Comparison of ENCODE assay signal across 10 mouse cellular contexts in the genomic region with DNA sequence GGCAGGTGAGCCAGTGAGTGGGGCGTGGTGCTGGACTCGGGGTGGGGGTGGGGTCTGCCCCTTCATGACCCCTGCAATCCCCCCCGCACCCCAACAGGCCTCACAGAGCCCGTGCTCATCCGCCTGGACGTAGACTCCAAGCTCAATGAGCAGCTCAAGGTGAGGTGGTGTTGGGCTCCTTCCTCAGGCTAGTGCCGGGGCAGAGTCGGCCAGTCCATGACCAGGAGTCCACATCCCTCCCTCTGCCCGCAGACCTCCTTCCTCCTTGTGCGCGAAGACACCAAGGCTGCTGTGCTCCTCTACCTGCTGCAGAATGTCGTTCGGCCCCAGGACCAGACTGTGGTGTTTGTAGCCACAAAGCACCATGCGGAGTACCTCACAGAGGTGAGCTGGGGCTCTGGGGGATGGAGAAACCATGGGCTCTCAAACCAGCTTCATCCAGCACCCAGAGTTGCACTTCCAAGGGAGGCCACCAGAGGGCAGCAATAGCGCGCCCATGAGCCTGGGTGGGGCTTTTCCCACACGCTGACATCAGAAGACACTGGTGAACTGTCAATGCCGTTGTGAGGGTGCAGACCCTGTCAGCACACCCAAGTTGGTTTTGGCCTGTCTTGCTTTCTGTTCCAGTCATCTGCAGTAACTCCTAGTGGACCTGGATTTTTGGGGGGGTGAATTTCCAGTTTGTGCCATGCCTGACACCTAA. TPM values are rescaled to one million over a fixed set of nuclear protein-coding genes. Genes with fewer than 3 reads are reported as not detected.
DNase-seq lines count a peak whose midpoint lies in the region; ATAC-seq and TF ChIP-seq lines count a peak whose summit lies in the region.
"Had no signal": no experiment of that assay in that cellular context is flagged by ENCODE, and none has a peak within 500 bp of the region (broad histone marks: within the 10 kb centered on the region; RNA-seq: fewer than 3 reads in every experiment).

No protein-coding gene starts in this region.

- peaks cover 46% of the 10 kb centered on the region for H3K36me3 ChIP-seq in liver, embryonic 16.5 days (ENCODE audit: control insufficient read depth, insufficient read depth)
- H3K36me3 ChIP-seq in neural tube, embryonic 12.5 days, result peaks cover 99% of the 10 kb centered on the region
- H3K36me3 ChIP-seq in testis, adult 2 months (ENCODE audit: control insufficient read depth, insufficient read depth, low read length), result peaks cover 2% of the 10 kb centered on the region

- TF ChIP-seq POLR2A in cortical plate, adult 2 months (IDR thresholded peaks at IDR 0.05; ENCODE audit: extremely low read depth, insufficient read depth, low read length), result no peak
- no peak for TF ChIP-seq POLR2A in testis, adult 2 months (IDR thresholded peaks at IDR 0.05; ENCODE audit: control insufficient read depth, low read depth, low read length)

- peaks cover 2% of the 10 kb centered on the region; the same call in 1 of the 2 replicates for H3K9me3 ChIP-seq in liver, embryonic 16.5 days (replicated peaks; ENCODE audit: control insufficient read depth, low read length)
- peaks cover 7% of the 10 kb centered on the region; the same call in 1 of the 2 replicates for H3K9me3 ChIP-seq in neural tube, embryonic 12.5 days
- H3K9me3 ChIP-seq: embryonic facial prominence, embryonic 13.5 days; stomach, embryonic 15.5 days had no signal

- H3K4me3 ChIP-seq in cortical plate, adult 2 months (ENCODE audit: insufficient read depth, low read length), result no peak overlapping the region
- no peak overlapping the region for H3K4me3 ChIP-seq in liver, embryonic 16.5 days (ENCODE audit: low read depth, low read length)
- H3K4me3 ChIP-seq in neural tube, embryonic 12.5 days, result no peak overlapping the region
- no peak overlapping the region for H3K4me3 ChIP-seq in testis, adult 2 months (ENCODE audit: control insufficient read depth, low read depth, low read length)
- H3K4me3 ChIP-seq: embryonic facial prominence, embryonic 13.5 days; stomach, embryonic 15.5 days had no signal

- H3K27ac ChIP-seq in cortical plate, adult 2 months (ENCODE audit: insufficient read depth, low read length), result no peak overlapping the region
- H3K27ac ChIP-seq in liver, embryonic 16.5 days (ENCODE audit: low read length), result no peak overlapping the region
- H3K27ac ChIP-seq in neural tube, embryonic 12.5 days, result no peak overlapping the region
- no peak overlapping the region for H3K27ac ChIP-seq in testis, adult 2 months (ENCODE audit: control insufficient read depth, insufficient read depth, low read depth, low read length)
- H3K27ac ChIP-seq: embryonic facial prominence, embryonic 13.5 days; stomach, embryonic 15.5 days had no signal

- no peak overlapping the region for H3K9ac ChIP-seq in liver, embryonic 16.5 days (ENCODE audit: low read depth, low read length)
- no peak overlapping the region for H3K9ac ChIP-seq in neural tube, embryonic 12.5 days
- H3K9ac ChIP-seq: embryonic facial prominence, embryonic 13.5 days; stomach, embryonic 15.5 days had no signal

- ATAC-seq in liver, embryonic 16.5 days (ENCODE audit: low read depth), result peak; percentile 7; the same call in 1 of the 2 replicates
- ATAC-seq in neural tube, embryonic 12.5 days (ENCODE audit: low FRiP score, low read depth), result peak; percentile 26; the same call in 1 of the 2 replicates

- DNase-seq in 416B (ENCODE audit: low read depth) (peak; percentile 70), ZHBTc4 (ENCODE audit: low read depth, low spot score) (peak; percentile 93)
- DNase-seq in gastrocnemius, postnatal 36 days, result peak; percentile 75 to 79
- peak; percentile 81 for DNase-seq in kidney, postnatal 14 days

- TF ChIP-seq CTCF in cortical plate, adult 2 months (IDR thresholded peaks at IDR 0.05; ENCODE audit: extremely low read depth, insufficient read depth, low read length), result peak; percentile 95
- peak; percentile 92 for TF ChIP-seq CTCF in testis, adult 2 months (IDR thresholded peaks at IDR 0.05; ENCODE audit: control insufficient read depth, insufficient read depth, insufficient replicate concordance, low read depth, low read length)

- H3K4me1 ChIP-seq in cortical plate, adult 2 months (ENCODE audit: control insufficient read depth, insufficient read depth, low read length), result peaks cover 3% of the 10 kb centered on the region; the same call in 1 of the 2 replicates
- H3K4me1 ChIP-seq in liver, embryonic 16.5 days (ENCODE audit: control insufficient read depth, low read depth, low read length), result no peaks in the 10 kb centered on the region
- H3K4me1 ChIP-seq in neural tube, embryonic 12.5 days, result 0 out of 2 replicates have a peak, but pooled peaks cover 5% of the 10 kb centered on the region
- H3K4me1 ChIP-seq in testis, adult 2 months (ENCODE audit: control insufficient read depth, insufficient read depth, low read length), result peaks cover 2% of the 10 kb centered on the region; the same call in 1 of the 2 replicates
- H3K4me1 ChIP-seq: stomach, embryonic 15.5 days had no signal

- WGBS in liver, embryonic 16.5 days (ENCODE audit: insufficient replicate concordance), result 60% methylated on average over 18 of the region's 18 CpGs
- 73% methylated on average over 18 of the region's 18 CpGs for WGBS in neural tube, embryonic 12.5 days

- H3K27me3 ChIP-seq in liver, embryonic 16.5 days (ENCODE audit: control insufficient read depth, insufficient read depth, low read depth, low read length), result no peaks in the 10 kb centered on the region
- H3K27me3 ChIP-seq in neural tube, embryonic 12.5 days (replicated peaks), result no peaks in the 10 kb centered on the region
- no peaks in the 10 kb centered on the region for H3K27me3 ChIP-seq in testis, adult 2 months (ENCODE audit: control insufficient read depth, insufficient read depth, low read length)
- H3K27me3 ChIP-seq: embryonic facial prominence, embryonic 13.5 days; stomach, embryonic 15.5 days had no signal

- no peak overlapping the region for H3K4me2 ChIP-seq in liver, embryonic 16.5 days (ENCODE audit: low read depth, low read length)
- H3K4me2 ChIP-seq in neural tube, embryonic 12.5 days (replicated peaks), result no peak overlapping the region
- H3K4me2 ChIP-seq: embryonic facial prominence, embryonic 13.5 days; stomach, embryonic 15.5 days had no signal

- intact Hi-C loops in gastrocnemius, postnatal 36 days (cut with DNase I), result loop anchor here (1.0 kb wide), 1 partner anchor 95 kb away; no protein-coding TSS in a partner anchor

RNA-seq across cellular contexts. Expression of a gene that starts 8.0 kb away (rescaled TPM):
- 30.3 and 31.0 TPM in 2 replicates for polyA plus RNA-seq in cortical plate, adult 2 months (2012; rRNA removed)
- 10 to 100 TPM; 15.8 to 17.7 TPM for total RNA-seq in gastrocnemius, postnatal 36 days (2021)
- 14.7 and 16.1 TPM in 2 replicates for polyA plus RNA-seq in liver, embryonic 16.5 days (2015; fragmentation: Nextera tagmentation; extraction: Ambion mirVana)
- polyA plus RNA-seq in neural tube, embryonic 12.5 days (2016; fragmentation: Nextera tagmentation; extraction: Ambion mirVana), result 57.8 and 58.3 TPM in 2 replicates
- 14.9 and 16.6 TPM in 2 replicates for polyA plus RNA-seq in testis, adult 2 months (2012; rRNA removed)

RNA-seq across cellular contexts. Expression of a gene that starts 8.1 kb away (rescaled TPM):
- polyA plus RNA-seq in cortical plate, adult 2 months (2012; rRNA removed), result 39.6 and 40.8 TPM in 2 replicates
- 1 to 10 TPM; 5.6 to 6.8 TPM for total RNA-seq in gastrocnemius, postnatal 36 days (2021)
- polyA plus RNA-seq in liver, embryonic 16.5 days (2015; fragmentation: Nextera tagmentation; extraction: Ambion mirVana), result 3.6 and 3.7 TPM in 2 replicates
- 19.1 and 20.1 TPM in 2 replicates for polyA plus RNA-seq in neural tube, embryonic 12.5 days (2016; fragmentation: Nextera tagmentation; extraction: Ambion mirVana)
- 9.0 and 13.2 TPM in 2 replicates for polyA plus RNA-seq in testis, adult 2 months (2012; rRNA removed)

RNA-seq across cellular contexts. Expression of a gene that starts 13.5 kb away (rescaled TPM):
- 0.10 and 0.19 TPM in 2 replicates for polyA plus RNA-seq in cortical plate, adult 2 months (2012; rRNA removed)
- total RNA-seq in gastrocnemius, postnatal 36 days (2021), result not detected
- not detected in 2 replicates for polyA plus RNA-seq in liver, embryonic 16.5 days (2015; fragmentation: Nextera tagmentation; extraction: Ambion mirVana)
- polyA plus RNA-seq in neural tube, embryonic 12.5 days (2016; fragmentation: Nextera tagmentation; extraction: Ambion mirVana), result not detected in 2 replicates
- 6.4 and 7.8 TPM in 2 replicates for polyA plus RNA-seq in testis, adult 2 months (2012; rRNA removed)
- polyA plus RNA-seq: embryonic facial prominence, embryonic 13.5 days; stomach, embryonic 15.5 days had no signal

RNA-seq across cellular contexts. Expression of a gene that starts 28.1 kb away (rescaled TPM):
- 88.7 and 99.4 TPM in 2 replicates for polyA plus RNA-seq in cortical plate, adult 2 months (2012; rRNA removed)
- not detected for total RNA-seq in gastrocnemius, postnatal 36 days (2021)
- 0.11 and 0.15 TPM in 2 replicates for polyA plus RNA-seq in liver, embryonic 16.5 days (2015; fragmentation: Nextera tagmentation; extraction: Ambion mirVana)
- 0.15 and 0.33 TPM in 2 replicates for polyA plus RNA-seq in neural tube, embryonic 12.5 days (2016; fragmentation: Nextera tagmentation; extraction: Ambion mirVana)
- 20.0 and 20.9 TPM in 2 replicates for polyA plus RNA-seq in testis, adult 2 months (2012; rRNA removed)

RNA-seq across cellular contexts. Expression of a gene that starts 31.7 kb away (rescaled TPM):
- 1.5 and 2.5 TPM in 2 replicates for polyA plus RNA-seq in cortical plate, adult 2 months (2012; rRNA removed)
- total RNA-seq in gastrocnemius, postnatal 36 days (2021), result under 1 TPM in 1 of 2 experiments, not detected in 1; 0.15 TPM
- polyA plus RNA-seq in liver, embryonic 16.5 days (2015; fragmentation: Nextera tagmentation; extraction: Ambion mirVana), result 1.2 TPM in 2 replicates
- 0.70 and 0.93 TPM in 2 replicates for polyA plus RNA-seq in neural tube, embryonic 12.5 days (2016; fragmentation: Nextera tagmentation; extraction: Ambion mirVana)
- polyA plus RNA-seq in testis, adult 2 months (2012; rRNA removed), result 77.3 and 85.9 TPM in 2 replicates
